Mouse (Mus musculus) midbrain, embryonic 13.5 days (tissue): ENCODE measurements around the gene Insc. TPM values are rescaled to one million over a fixed set of nuclear protein-coding genes. Genes with fewer than 3 reads are reported as not detected.

Experiments used
- ATAC-seq: fragments of 200-750 bp; cut with Nextera tagmentation; 2 replicates; pipeline ENCODE4 v1.8.0; 2017; ENCODE audit warnings: mild to moderate bottlenecking, moderate TSS enrichment, moderate library complexity
- H3K27ac ChIP-seq: fragments of 300-500 bp; sonication (generic); 2 replicates; pipeline ENCODE4 v1.5.1; 2015; ENCODE audit warnings: inconsistent platforms, mild to moderate bottlenecking, moderate library complexity
- H3K27me3 ChIP-seq: fragments of 300-500 bp; sonication (generic); 2 replicates; pipeline ENCODE4 v1.6.1; 2015; ENCODE audit warnings: mild to moderate bottlenecking, inconsistent platforms
- H3K36me3 ChIP-seq: fragments of 300-500 bp; sonication (generic); 2 replicates; pipeline ENCODE4 v1.6.1; 2015; ENCODE audit warnings: mild to moderate bottlenecking, inconsistent platforms
- H3K4me1 ChIP-seq: fragments of 300-500 bp; sonication (generic); replicated peaks from 2 replicates; pipeline ENCODE4 v1.6.1; 2015; ENCODE audit warnings: inconsistent platforms
- H3K4me2 ChIP-seq: fragments of 300-500 bp; sonication (generic); replicated peaks from 2 replicates; pipeline ENCODE4 v1.6.1; 2015; ENCODE audit warnings: moderate library complexity, mild to moderate bottlenecking, inconsistent platforms
- H3K4me3 ChIP-seq: fragments of 300-500 bp; sonication (generic); replicated peaks from 2 replicates; pipeline ENCODE4 v1.5.1; 2015; ENCODE audit warnings: mild to moderate bottlenecking, inconsistent platforms
- H3K9ac ChIP-seq: fragments of 300-500 bp; sonication (generic); replicated peaks from 2 replicates; pipeline ENCODE4 v1.6.1; 2015; ENCODE audit warnings: mild to moderate bottlenecking, inconsistent platforms
- H3K9me3 ChIP-seq: fragments of 300-500 bp; sonication (generic); 2 replicates; pipeline ENCODE4 v1.6.1; 2016; ENCODE audit warnings: mild to moderate bottlenecking, inconsistent platforms
- WGBS: fragments of 180-500 bp; shearing (Covaris S2); methylation state at CpG from one replicate; pipeline ENCODE4 v1.1.7; 2015; 5-methylcytosine and 5-hydroxymethylcytosine counted together
- polyA plus RNA-seq: library from polyadenylated mRNA; unstranded; fragments of >200 nt; fragmentation: Nextera tagmentation; extraction: Ambion mirVana; gene quantifications from 2 replicates; pipeline ENCODE4 v1.2.1, GENCODE M21; 2015

Insc gene
- polyA plus RNA-seq, 1 experiment from 2014 or later, result 1.7 TPM

DNA sequence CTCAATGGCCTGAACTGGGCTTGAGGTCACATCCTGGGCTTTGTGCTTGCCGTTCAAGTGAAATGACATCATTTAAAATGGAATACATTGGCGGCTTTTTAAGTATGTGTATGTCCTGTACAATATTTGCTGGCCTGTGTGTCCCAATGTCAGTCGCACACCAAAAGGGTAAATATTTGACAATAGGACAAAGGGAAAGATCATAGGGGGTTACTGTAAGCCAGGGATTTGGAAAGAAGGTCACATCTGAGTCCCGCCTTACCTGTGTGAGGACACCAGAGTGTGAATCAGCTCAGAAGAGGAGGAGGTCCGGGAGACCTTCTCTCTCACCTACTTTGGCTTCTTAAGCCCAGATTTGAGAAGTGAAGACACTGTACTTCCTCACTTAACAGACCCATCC, 25.0 kb downstream of the Insc start:
- no peaks in the 10 kb centered on the region for H3K27me3 ChIP-seq
- no peak overlapping the region for H3K27ac ChIP-seq
- H3K4me3 ChIP-seq, result no peak overlapping the region
- H3K4me1 ChIP-seq, result no peaks in the 10 kb centered on the region
- 94% methylated on average over 5 of the region's 5 CpGs for WGBS
- H3K36me3 ChIP-seq, result no peaks in the 10 kb centered on the region
- no peak overlapping the region for H3K9ac ChIP-seq
- H3K9me3 ChIP-seq, result no peaks in the 10 kb centered on the region
- H3K4me2 ChIP-seq, result no peak overlapping the region
- no peak for ATAC-seq

DNA sequence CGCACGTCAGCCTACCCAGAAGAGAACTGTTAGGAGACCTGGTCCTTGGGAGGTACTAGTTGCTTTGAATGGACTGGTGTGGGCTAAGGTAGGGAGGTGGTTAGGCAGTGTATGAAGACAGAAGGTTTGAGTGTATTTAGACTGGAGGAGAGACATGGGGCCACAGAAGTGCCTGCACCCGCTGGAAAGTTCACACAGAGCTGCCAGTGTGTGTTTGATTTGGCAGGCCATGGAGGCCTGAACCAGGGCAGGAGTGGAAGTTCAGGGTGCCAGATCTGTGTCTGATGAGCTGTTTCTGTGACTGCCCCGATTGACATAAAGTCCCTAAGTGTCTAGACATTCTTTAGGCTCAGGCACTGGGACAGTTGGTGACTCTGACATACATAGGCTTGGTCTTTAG, 25.5 kb downstream of the Insc start:
- Histone ChIP-seq H3K4me1 (no peaks in the 10 kb centered on the region), H3K9me3 (no peaks in the 10 kb centered on the region), H3K4me2 (no peak overlapping the region), H3K27me3 (no peaks in the 10 kb centered on the region), H3K4me3 (no peak overlapping the region), H3K27ac (no peak overlapping the region), H3K36me3 (no peaks in the 10 kb centered on the region), H3K9ac (no peak overlapping the region)
- WGBS, result 90% methylated on average over 4 of the region's 4 CpGs
- no peak for ATAC-seq

DNA sequence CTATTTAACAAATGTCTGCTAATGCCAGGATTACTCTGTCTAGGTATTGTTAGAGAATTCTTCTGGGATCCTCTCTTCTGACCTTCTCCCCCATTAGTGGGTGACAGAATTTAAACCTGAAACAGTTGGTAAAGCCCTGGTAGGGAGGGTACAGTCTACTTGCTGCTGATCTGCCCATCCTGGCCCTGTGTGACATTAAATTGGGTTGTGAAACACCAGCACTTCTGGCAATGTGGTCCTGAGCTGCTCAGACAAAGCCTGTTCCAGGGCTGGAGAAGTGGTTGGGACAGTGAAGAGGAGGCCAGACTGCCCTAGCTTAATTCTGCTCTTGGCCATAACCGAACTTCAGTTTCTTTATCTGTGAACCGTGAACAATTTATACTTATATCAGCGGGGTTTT, 27.1 kb downstream of the Insc start:
- Histone ChIP-seq H3K9ac (no peak overlapping the region), H3K4me1 (no peaks in the 10 kb centered on the region), H3K4me2 (no peak overlapping the region), H3K27ac (no peak overlapping the region), H3K9me3 (no peaks in the 10 kb centered on the region), H3K27me3 (no peaks in the 10 kb centered on the region), H3K4me3 (no peak overlapping the region), H3K36me3 (no peaks in the 10 kb centered on the region)
- no peak for ATAC-seq
- WGBS, result 95% methylated on average over 3 of the region's 3 CpGs

DNA sequence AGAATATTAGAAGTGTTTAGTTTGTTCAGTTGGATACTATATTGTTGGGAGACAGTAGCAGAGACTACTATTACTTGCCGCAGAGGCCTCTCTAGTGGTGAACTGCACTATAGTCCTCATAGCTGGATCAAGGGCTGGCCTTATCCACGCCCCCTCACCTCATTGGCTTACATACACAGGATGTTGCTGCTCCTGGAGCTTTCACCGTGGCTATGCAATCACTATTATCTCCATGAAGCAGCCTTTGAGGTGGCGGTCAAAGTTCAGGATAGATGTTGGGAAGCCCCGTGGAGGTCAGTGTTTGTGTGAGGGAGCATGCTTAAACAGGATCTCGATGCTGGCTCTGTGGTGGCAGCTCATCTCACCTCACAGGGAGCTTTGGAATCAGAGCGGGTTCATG, 28.3 kb downstream of the Insc start:
- H3K9ac ChIP-seq, result no peak overlapping the region

DNA sequence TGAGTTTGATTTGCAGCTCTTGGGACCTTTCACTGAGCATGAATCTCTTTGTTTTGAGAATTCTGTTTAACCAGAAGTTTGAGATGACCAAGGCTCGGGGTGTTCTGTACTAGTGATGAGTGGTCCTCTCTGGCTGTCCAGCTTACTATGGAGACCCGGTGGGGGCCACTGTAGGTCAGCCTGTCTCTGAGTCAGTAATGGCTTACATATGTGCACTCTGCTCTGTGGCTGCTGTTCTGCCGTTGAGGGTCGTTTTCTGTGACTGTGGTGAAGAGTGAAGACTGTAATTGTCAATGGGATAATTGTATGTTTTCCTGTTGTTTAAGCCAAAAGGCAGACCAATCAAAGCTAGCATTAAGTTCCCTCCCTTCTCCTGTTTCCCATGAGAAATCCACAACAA, 30.3 kb downstream of the Insc start:
- WGBS, result 76% methylated on average over 4 of the region's 4 CpGs
- H3K27me3 ChIP-seq, result no peaks in the 10 kb centered on the region
- H3K9me3 ChIP-seq, result no peaks in the 10 kb centered on the region
- no peaks in the 10 kb centered on the region for H3K4me1 ChIP-seq
- no peak overlapping the region for H3K9ac ChIP-seq
- no peak for ATAC-seq
- H3K4me2 ChIP-seq, result no peak overlapping the region
- H3K4me3 ChIP-seq, result no peak overlapping the region
- H3K27ac ChIP-seq, result no peak overlapping the region
- H3K36me3 ChIP-seq, result no peaks in the 10 kb centered on the region

More for the DNA sequence above, 28.3 kb downstream of the Insc start:
- Histone ChIP-seq H3K27ac (no peak overlapping the region), H3K4me1 (no peaks in the 10 kb centered on the region), H3K9me3 (no peaks in the 10 kb centered on the region), H3K27me3 (no peaks in the 10 kb centered on the region), H3K36me3 (no peaks in the 10 kb centered on the region), H3K4me2 (no peak overlapping the region), H3K4me3 (no peak overlapping the region)
- WGBS, result 79% methylated on average over 7 of the region's 7 CpGs
- no peak for ATAC-seq

DNA sequence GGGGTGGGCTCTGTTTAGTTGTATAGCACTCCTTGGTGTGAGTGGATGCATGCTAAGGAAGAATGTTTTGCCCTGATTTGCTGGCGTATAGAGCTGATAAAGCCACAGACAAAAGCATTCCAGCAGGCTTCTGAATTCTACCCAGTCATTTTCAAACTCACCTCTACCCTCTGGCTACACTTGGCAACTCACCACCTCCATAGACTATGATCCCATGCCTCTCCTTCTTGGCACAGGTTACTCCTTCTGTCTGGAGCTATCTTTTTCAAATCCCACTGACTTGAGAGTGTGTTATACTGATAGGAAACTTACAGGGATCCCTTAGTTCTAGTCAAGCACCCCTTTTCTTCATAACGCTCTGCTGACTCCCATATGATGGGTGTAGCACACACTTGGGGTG, 32.4 kb downstream of the Insc start:
- Histone ChIP-seq H3K4me3 (no peak overlapping the region), H3K9me3 (no peaks in the 10 kb centered on the region), H3K9ac (no peak overlapping the region), H3K36me3 (no peaks in the 10 kb centered on the region), H3K27me3 (no peaks in the 10 kb centered on the region), H3K4me1 (no peaks in the 10 kb centered on the region), H3K4me2 (no peak overlapping the region), H3K27ac (no peak overlapping the region)
- WGBS, result 75% methylated on average over 2 of the region's 2 CpGs
- no peak for ATAC-seq

DNA sequence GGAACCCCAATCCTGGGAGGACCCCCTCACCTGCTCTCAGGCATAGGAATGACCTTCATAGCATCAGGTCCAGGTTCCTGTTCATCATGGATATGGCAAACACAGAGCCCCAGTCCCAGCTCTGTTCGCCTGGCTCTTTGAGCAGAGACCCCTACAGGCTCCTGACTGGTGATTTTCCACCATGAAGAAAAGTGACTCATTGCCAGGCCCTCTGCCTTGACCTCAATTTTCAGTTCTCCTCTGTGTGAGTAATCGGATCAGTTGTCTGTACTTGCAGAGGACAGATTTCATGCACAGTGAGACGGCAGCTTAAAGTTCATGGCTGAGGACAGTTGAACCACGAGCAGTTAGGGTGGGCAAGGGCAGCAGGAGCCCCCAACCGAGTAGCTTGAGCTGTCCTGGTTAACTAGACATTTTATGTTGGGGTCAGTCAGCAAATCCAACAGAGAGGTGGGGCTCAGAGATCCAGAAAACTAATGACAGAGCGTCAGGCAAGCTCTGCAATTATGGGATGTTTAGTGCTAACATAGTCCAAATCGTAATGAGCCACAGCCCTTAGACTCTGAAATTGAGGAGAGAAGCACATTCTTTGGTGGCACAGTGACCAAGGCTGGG, 34.8 kb downstream of the Insc start:
- WGBS, result 85% methylated on average over 7 of the region's 7 CpGs
- H3K4me1 ChIP-seq, result no peaks in the 10 kb centered on the region
- no peak overlapping the region for H3K4me3 ChIP-seq
- ATAC-seq, result no peak
- no peaks in the 10 kb centered on the region for H3K36me3 ChIP-seq
- no peak overlapping the region for H3K9ac ChIP-seq
- no peak overlapping the region for H3K4me2 ChIP-seq
- H3K9me3 ChIP-seq, result no peaks in the 10 kb centered on the region
- H3K27ac ChIP-seq, result no peak overlapping the region
- no peaks in the 10 kb centered on the region for H3K27me3 ChIP-seq

DNA sequence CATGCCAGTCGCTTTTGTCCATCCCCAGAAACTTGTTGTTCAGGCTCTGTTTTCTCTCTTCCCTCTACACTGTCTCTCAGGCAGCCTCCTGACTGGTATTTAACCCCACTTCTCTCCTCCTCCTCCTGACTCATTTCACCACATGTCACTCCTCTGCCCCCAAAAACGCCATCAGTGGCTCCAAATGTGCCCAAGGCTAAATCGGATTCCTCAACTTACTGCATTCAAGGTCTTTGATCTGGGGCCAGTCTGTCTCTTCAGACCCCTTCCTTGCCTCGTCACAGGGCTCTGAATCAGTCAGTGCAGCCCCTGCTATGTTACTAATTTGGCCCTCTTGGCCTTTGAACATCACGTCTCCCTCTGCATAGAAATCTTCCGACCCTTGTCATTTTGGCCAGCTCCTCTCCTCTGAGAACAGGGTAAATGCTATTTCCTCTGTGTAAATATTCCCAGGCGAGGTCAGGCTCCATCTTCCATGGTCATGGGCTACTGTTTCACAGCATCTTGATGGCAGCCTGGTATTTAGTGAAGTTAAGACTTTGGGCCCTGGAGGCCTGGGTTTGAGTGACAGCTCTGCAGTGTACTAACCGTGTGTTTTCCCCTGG, 35.7 kb downstream of the Insc start:
- Histone ChIP-seq H3K4me2 (no peak overlapping the region), H3K27ac (no peak overlapping the region), H3K36me3 (no peaks in the 10 kb centered on the region), H3K4me3 (no peak overlapping the region), H3K9me3 (no peaks in the 10 kb centered on the region), H3K27me3 (no peaks in the 10 kb centered on the region), H3K9ac (no peak overlapping the region), H3K4me1 (no peaks in the 10 kb centered on the region)
- ATAC-seq, result no peak
- WGBS, result 70% methylated on average over 8 of the region's 8 CpGs

DNA sequence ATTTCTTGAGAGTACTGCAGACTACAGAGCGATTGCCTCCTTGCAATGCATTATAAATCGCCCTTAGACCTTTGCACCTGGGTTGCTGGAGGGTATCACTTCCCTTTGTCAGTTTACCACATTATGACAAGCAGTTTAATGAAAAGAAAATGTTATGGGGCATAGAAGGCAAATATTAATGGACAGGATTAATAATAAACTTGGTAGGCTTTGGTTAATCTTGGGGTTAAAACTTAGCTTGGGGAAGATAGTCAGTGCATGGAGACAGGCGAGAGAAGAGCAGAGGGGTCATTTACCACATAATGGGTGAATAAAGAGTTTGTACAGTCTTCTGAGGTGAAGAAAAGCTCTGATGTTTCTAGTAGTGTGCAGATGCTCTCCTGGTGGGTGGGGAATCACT, 39.8 kb downstream of the Insc start:
- Histone ChIP-seq H3K27me3 (no peaks in the 10 kb centered on the region), H3K4me1 (no peaks in the 10 kb centered on the region), H3K9ac (no peak overlapping the region), H3K4me2 (no peak overlapping the region), H3K27ac (no peak overlapping the region), H3K4me3 (no peak overlapping the region), H3K9me3 (no peaks in the 10 kb centered on the region), H3K36me3 (no peaks in the 10 kb centered on the region)
- 84% methylated on average over 3 of the region's 3 CpGs for WGBS
- no peak for ATAC-seq

DNA sequence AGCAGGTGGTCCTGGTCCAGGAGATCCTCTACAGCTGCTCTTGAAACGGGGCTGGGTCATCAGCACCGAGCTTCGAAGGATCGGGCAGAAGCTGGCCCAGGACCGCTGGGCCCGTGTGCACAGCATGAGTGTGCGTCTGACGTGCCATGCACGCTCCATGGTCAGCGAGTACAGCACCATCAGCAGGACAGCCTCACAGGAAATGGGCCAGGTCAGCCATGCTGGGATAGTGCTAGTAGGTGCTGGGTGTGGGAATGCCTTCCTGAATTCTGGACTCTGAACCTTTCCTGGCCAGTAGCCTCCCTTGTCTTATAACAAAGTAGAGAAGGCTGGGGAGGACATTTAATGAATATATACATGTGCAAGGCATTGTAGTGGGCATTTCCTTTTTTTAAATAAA, 47.6 kb downstream of the Insc start:
- H3K27ac ChIP-seq, result no peak overlapping the region
- H3K36me3 ChIP-seq, result no peaks in the 10 kb centered on the region
- no peaks in the 10 kb centered on the region for H3K9me3 ChIP-seq
- no peaks in the 10 kb centered on the region for H3K4me1 ChIP-seq
- WGBS, result 96% methylated on average over 10 of the region's 10 CpGs
- no peak for ATAC-seq
- H3K9ac ChIP-seq, result no peak overlapping the region
- H3K4me3 ChIP-seq, result no peak overlapping the region
- no peak overlapping the region for H3K4me2 ChIP-seq
- H3K27me3 ChIP-seq, result no peaks in the 10 kb centered on the region

DNA sequence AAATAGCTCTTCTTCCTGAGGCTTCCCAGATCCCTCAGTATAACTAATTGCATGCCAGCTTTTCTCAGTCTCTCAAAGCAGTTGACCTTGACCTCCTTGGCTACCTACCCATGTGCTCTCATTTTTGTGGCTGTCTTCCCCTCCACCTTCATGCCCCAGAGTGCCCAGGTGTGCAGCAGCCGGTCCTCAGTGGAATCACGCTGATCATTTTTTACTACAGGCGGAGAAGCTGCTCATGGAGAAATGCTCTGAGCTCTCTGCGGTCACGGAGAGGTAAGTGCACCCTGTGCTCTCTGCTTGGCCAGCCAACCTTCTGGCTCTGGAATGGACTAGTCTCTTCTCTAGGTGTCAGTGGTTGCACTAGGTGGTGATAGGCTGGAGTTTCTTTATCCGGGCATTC, 48.5 kb downstream of the Insc start:
- Histone ChIP-seq H3K9me3 (no peaks in the 10 kb centered on the region), H3K36me3 (no peaks in the 10 kb centered on the region), H3K27me3 (no peaks in the 10 kb centered on the region), H3K27ac (no peak overlapping the region), H3K4me3 (no peak overlapping the region), H3K4me1 (no peaks in the 10 kb centered on the region), H3K9ac (no peak overlapping the region), H3K4me2 (no peak overlapping the region)
- no peak for ATAC-seq
- WGBS, result 95% methylated on average over 6 of the region's 6 CpGs

DNA sequence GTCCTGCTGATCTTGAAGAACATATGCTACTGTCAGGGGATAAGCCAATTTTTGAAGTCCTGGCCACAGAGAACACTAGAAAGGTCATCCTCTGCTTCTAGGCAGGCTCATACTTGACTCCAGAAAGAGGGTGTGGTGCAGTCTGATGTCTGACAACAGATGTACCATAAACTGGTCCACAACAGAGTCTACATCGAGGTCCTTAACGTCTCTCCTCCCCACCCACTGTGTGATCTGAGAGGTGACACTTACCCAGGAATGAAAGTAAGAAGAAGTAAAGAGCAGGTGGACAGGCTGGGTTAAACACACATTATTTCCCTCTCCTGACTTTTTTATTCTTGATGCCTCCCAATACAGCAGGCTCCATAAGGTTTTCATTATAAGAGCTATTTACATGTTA, 50.9 kb downstream of the Insc start:
- ATAC-seq, result no peak
- no peak overlapping the region for H3K4me2 ChIP-seq
- no peaks in the 10 kb centered on the region for H3K9me3 ChIP-seq
- no peak overlapping the region for H3K9ac ChIP-seq
- no peaks in the 10 kb centered on the region for H3K27me3 ChIP-seq
- H3K27ac ChIP-seq, result no peak overlapping the region
- H3K4me3 ChIP-seq, result no peak overlapping the region
- no peaks in the 10 kb centered on the region for H3K4me1 ChIP-seq
- 91% methylated on average over 2 of the region's 2 CpGs for WGBS
- H3K36me3 ChIP-seq, result no peaks in the 10 kb centered on the region

DNA sequence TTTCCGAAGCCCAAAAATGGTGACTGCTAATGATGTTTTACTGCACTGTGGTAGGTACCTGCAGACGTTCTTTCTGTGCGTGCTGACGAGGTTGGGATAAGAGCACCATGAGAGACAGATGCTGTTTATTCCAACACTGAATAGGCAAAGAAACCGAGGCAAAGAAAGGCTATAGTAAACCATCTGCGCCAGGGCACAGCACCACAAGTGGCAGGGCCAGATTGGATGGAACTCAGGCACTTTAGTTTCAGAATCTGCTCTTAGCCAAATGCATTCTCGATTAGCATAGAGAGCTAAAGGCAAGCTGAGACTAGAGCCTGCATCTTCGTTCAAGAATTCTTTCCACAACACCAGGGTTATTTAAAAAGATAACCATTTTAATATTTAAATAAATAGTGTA, 59.1 kb downstream of the Insc start:
- Histone ChIP-seq H3K4me3 (no peak overlapping the region), H3K9ac (no peak overlapping the region), H3K4me2 (no peak overlapping the region), H3K36me3 (no peaks in the 10 kb centered on the region), H3K9me3 (no peaks in the 10 kb centered on the region), H3K27me3 (no peaks in the 10 kb centered on the region), H3K4me1 (no peaks in the 10 kb centered on the region), H3K27ac (no peak overlapping the region)
- ATAC-seq, result no peak
- WGBS, result 80% methylated on average over 8 of the region's 8 CpGs
